Mouse (Mus musculus) gastrocnemius, adult 2 months (tissue): ENCODE data around the gene Rgs13. TPM values are rescaled to one million over a fixed set of nuclear protein-coding genes. Genes with fewer than 3 reads are reported as not detected.

ENCODE experiments used
- DNase-seq: peaks from one replicate; pipeline ENCODE4 v3.0.0; 2022
- H3K27ac ChIP-seq: fragments of 200-600 bp; 2 replicates; pipeline ENCODE4 v1.8.1; 2022; ENCODE audit warnings: mild to moderate bottlenecking
- H3K4me3 ChIP-seq: fragments of 200-600 bp; 2 replicates; pipeline ENCODE4 v1.8.1; 2022; ENCODE audit warnings: mild to moderate bottlenecking, moderate library complexity
- CTCF ChIP-seq: fragments of 200-600 bp; IDR thresholded peaks from 2 replicates; pipeline ENCODE4 v1.8.1; 2022; ENCODE audit warnings: antibody characterized with exemption, mild to moderate bottlenecking, moderate library complexity
- intact Hi-C: fragments of 180-260 bp; cut with DNase I; formaldehyde crosslinking; loops from one replicate; pipeline ENCODE4 v1.15.1; 2025
- total RNA-seq, 2 experiments: library from RNA; stranded (reverse); gene quantifications; 2 replicates each; pipeline ENCODE4 v1.2.3; 2021

Gene Rgs13
- total RNA-seq, 2 experiments from 2014 or later: not detected

DNA sequence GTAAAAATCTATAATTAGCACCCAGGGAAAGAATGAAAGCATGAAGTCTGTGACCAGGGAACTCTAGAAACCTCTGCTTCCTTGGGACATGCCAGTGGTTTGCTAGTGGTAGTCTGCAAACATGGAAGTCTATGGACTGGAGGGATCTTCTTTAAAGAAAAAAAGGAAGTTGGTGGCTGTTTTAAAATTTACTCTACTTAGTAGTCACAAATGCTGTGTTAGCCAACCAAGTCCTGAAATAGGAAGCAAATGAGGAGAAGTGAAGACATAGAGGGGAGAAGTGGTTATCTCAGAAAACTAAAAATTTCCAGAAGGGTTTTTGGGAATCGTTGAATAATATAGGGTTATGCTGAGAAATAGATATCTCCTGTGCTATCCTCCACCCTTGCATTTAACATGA, 37.3 kb downstream of the Rgs13 start:
- DNase-seq: no peak
- intact Hi-C loops: no loop called here
- no peak for TF ChIP-seq CTCF
- no peak overlapping the region for H3K4me3 ChIP-seq
- H3K27ac ChIP-seq: no peak overlapping the region

DNA sequence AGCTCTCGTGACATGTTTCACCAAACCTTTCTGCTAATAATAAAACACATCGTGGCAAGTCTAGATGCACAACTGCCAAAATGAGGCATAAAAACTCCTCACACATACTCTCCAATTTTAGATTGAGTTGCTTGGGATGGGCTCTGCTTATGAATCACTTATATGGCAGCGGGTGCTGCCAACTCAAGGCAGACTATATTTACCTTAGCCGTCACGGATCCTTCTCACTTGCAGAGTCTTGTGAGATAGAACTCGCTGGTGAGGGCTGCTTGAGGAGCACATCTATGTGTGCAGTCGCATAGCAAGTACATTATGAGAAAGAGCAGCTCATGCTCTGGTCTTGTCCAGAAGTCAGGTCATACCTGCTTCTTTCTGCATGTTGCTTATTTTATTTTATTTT, 49.2 kb downstream of the Rgs13 start:
- no peak for DNase-seq

DNA sequence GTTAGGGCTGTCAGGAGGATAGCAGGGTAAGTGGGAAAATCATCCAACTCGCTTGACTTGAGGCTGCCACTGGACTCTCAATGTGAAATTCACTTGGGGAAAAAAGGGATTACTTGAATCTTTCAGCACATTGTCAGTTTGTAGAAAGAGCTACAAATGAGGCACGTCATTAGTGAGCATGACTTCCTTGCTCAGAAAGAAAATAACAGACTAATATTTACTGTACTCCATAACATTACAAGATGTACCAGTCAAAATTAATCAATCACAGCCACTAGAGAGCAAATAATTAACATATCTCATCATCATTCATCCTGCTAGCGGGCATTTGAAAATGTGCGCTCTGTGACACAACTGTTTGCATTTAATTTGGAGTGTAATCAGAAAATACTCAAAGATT, 57.1 kb downstream of the Rgs13 start:
- Histone ChIP-seq H3K27ac (no peak overlapping the region), H3K4me3 (no peak overlapping the region)
- no peak for TF ChIP-seq CTCF
- no peak for DNase-seq
- intact Hi-C loops: no loop called here

More for the DNA sequence above, 49.2 kb downstream of the Rgs13 start:
- H3K4me3 ChIP-seq: no peak overlapping the region
- no peak for TF ChIP-seq CTCF
- intact Hi-C loops: no loop called here
- H3K27ac ChIP-seq: no peak overlapping the region

DNA sequence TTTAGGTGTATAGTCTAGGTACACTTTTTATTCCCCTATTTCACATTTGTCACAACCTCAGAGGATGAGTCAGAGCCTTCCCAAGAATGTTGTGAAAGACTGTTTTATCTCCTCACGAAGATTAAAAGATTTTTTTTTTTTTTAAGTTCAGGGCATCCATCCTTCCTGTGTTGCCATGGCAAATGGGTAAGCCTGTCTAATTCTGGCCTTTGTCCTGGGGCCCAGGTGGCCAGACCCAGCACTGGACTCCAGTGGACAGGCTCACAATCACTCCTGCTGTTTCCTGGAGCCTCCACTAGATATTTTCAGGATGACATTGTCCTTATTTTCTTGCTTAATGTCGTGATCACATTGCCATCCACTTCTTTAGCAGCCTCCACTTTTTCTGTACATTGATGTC, 57.7 kb downstream of the Rgs13 start:
- intact Hi-C loops: no loop called here
- Histone ChIP-seq H3K4me3 (no peak overlapping the region), H3K27ac (no peak overlapping the region)
- DNase-seq: no peak
- no peak for TF ChIP-seq CTCF

DNA sequence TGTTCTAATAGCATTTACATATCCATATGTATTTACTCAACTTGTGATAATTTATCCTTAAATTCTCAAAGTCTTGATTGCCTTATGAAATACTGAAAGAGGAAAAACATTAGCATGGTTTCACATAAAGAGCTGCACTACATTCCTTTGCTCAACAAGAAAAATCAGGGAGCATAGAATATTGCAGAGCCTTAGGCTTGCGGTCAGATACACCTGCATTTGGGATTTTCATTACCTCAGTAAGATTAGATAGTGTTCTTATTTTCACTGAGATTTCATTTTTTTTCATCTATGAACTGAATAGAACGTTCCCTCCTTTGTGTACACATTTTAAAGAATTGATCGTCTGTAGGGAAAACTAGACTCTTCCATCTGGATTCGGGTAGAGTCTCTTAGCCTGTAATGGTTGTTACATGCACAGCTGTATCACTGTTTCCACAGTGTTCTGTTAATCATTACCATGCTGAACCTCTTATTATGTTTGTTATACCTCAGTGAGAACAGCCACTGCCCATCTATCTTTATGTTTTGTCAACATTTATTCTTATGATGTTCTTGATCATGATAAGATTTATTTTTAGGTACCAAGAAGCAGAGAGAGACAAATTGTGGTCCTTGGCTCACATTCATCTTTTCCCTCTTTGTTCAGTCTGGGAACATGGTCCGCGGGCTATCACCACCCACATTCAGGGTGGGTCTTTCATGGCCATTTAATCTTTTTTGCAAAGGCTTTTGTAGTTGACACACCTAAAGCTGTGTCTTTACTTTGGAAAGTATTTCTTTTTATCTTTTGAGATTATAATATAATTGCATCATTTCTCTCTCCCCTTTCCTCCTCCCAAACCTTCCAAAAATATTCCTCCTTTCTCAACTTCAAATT, 61.1 kb downstream of the Rgs13 start:
- Histone ChIP-seq H3K4me3 (no peak overlapping the region), H3K27ac (no peak overlapping the region)
- DNase-seq: no peak
- TF ChIP-seq CTCF: no peak
- intact Hi-C loops: no loop called here

DNA sequence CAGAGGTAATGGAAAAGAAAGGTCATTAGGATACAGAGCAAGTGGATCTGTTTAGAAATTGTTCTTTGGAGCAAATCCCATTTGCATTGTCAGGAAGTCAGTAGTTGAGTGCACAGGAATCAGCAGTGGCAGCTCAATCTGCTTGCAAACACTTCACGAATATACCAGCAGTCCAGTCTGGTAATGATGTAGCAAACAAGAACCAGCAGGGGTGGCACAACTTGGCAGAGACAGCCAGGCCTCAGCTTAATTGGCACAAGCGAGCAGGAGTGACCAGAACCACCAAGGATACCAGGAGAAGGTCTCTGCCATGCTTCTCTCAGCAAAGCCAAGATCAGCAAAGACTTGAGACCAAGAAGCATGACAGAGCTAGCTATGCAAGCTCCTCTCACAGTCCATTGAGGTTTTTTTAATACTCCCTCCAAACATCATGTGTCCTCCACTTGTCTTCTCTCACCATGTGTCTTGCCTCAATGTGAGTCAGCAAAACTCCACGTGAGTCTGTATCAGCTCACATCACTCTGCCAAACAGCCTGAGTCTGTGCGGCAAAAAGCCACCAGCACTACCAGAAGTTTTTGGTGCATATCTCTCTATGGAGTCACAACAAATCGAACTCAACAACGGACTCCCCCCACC, 63.6 kb downstream of the Rgs13 start:
- no peak for TF ChIP-seq CTCF
- Histone ChIP-seq H3K4me3 (no peak overlapping the region), H3K27ac (no peak overlapping the region)
- no peak for DNase-seq
- intact Hi-C loops: no loop called here

DNA sequence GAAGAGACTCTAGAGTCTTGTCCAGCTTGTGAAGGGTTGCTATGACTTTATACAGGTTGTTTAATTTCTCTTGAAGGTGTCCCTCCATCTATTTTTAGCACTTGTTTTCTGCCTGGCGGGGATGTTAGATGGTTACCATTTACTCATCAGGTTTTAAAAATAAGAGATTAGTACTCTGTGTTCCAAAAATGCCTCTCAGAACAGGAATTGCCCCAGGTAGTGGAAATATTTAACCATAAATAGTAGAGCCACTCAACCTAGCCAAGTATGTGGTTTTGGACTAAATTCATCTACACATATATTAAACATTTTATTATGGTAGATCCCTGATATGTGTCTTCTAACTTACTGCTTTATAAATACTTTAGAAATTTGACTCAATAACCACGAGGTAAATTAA, 64.2 kb downstream of the Rgs13 start:
- intact Hi-C loops: no loop called here
- H3K27ac ChIP-seq: no peak overlapping the region
- TF ChIP-seq CTCF: no peak

DNA sequence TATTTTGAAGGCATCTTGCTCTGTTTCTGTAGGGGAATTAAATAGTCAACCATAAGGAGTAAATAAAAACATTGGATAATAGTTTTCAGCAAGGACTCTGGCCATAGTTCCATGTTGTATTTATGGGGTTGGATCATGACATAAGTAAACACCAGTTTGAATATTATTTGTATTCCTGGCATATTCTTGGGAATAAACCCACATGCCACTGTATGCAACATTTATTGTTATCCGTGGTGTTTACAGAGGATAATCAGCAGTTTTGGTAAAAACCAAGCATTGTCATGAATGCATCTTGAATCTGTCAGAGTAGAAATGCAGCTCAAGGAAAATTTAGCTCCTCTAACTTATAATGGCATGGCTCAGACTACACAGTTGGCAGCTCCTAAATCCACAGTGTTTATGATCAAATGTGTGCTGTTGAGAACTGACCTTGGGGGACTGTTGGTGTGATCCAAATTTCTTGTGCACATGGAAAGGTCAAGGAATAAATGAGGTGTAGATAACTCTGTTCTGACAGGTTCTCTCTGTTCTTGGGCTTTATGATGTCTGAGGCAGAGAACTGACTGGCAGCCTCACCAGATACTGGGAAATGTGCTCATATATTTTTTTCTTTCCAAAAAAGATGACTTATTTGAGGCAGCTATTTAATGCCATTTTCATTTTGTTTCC, 78.4 kb downstream of the Rgs13 start:
- intact Hi-C loops: no loop called here
- H3K27ac ChIP-seq: no peak overlapping the region
- H3K4me3 ChIP-seq: no peak overlapping the region
- no peak for DNase-seq
- no peak for TF ChIP-seq CTCF

More for the DNA sequence above, 64.2 kb downstream of the Rgs13 start:
- H3K4me3 ChIP-seq: no peak overlapping the region
- DNase-seq: no peak

DNA sequence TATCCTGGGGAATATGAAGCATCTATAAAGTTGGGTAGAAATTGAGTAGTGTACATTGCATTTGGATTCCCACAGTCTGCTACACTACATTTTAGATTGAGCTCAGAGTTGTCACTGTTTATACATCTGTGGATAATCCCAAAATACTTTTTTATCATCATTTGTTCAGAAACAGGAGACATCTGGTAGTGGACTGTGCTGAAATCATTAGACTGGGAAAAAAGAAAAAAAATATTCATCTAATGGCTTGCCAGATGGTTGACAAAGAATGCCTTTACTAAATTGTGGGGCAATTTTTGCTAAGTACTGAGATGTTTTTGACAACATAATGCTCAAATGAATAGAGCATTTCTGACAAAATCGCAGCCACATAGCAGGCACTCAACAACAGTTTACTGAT, 86.8 kb downstream of the Rgs13 start:
- Histone ChIP-seq H3K27ac (no peak overlapping the region), H3K4me3 (no peak overlapping the region)
- intact Hi-C loops: no loop called here
- no peak for DNase-seq
- TF ChIP-seq CTCF: no peak

Other genes with a start within 250 kb of the Rgs13 start
- 1 to 10 TPM; 3.0 to 9.5 TPM for gene Rgs2, start 173.2 kb downstream of the Rgs13 start, total RNA-seq
- gene Rgs1, start 71.9 kb upstream of the Rgs13 start, total RNA-seq: not detected